Mouse (Mus musculus) small intestine, adult 2 months (tissue): ENCODE results near the gene Gm20388.
"Not testable (repeated sequence)": the region's sequence is repeated elsewhere in the genome, so short reads cannot be mapped to it uniquely, and the experiment has no call there.

ENCODE experiments used
- CTCF ChIP-seq: fragments of 200-500 bp; IDR thresholded peaks from 2 replicates; pipeline ENCODE4 v1.5.1; 2012; ENCODE audit warnings: low read depth, mild to moderate bottlenecking, control low read depth, inconsistent platforms, low read length, moderate library complexity, mixed read lengths; ENCODE audit not compliant: insufficient replicate concordance, insufficient read length; ENCODE audit errors: extremely low read depth
- POLR2A ChIP-seq: fragments of 200-500 bp; IDR thresholded peaks from 2 replicates; pipeline ENCODE4 v1.6.1; 2012; ENCODE audit warnings: low read depth, mild to moderate bottlenecking, control low read depth, inconsistent platforms, low read length, moderate library complexity

DNA sequence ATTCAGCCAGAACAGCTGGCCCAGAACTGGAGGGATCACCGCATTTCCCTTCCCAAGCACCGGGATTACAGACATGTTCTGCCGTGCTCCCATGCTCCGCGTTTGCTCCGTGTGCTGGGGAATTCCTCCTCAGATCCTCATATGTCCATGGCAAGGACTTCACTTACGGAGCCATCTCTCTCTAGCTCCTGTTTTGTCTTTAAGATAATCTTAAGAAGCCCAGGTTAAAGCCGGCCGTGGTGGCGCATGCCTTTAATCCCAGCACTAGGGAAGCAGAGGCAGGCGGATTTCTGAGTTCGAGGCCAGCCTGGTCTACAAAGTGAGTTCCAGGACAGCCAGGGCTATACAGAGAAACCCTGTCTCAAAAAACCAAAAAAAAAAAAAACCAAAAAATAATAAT is 3541.1 kb downstream of the Gm20388 start:
- not testable (repeated sequence) for TF ChIP-seq POLR2A, CTCF
